Mouse (Mus musculus): ENCODE results near the gene Rnf157. TPM values are rescaled to one million over a fixed set of nuclear protein-coding genes. Genes with fewer than 3 reads are reported as not detected.

Rnf157 gene
- 20.8 and 23.2 TPM in 2 replicates for polyA plus RNA-seq (2014; fragmentation: Nextera tagmentation; extraction: Ambion mirVana)

GRCm38 (mm10) chr11:116412904-116413630 is at the start of gene Rnf157:
Rnf157 (minus strand) TSS chr11:116413032.
- H3K9ac ChIP-seq (ENCODE audit: low read length) = peak within 1 kb of the TSS; percentile 93
- DNase-seq (ENCODE audit: low spot score) (peak; percentile 86), ATAC-seq (ENCODE audit: insufficient number of reproducible peaks, low FRiP score, low TSS enrichment, low read depth) (peak; percentile 80)
- H3K36me3 ChIP-seq (ENCODE audit: control insufficient read depth, insufficient read depth, low read length) = no peaks in the 10 kb centered on the region
- no peaks in the 10 kb centered on the region for H3K27me3 ChIP-seq (ENCODE audit: control insufficient read depth, insufficient read depth, low read length)
- H3K9me3 ChIP-seq (ENCODE audit: control insufficient read depth, low read length) = no peaks in the 10 kb centered on the region
- peak within 1 kb of the TSS; percentile 69 for H3K4me3 ChIP-seq (ENCODE audit: low read depth, low read length)
- peak within 1 kb of the TSS; percentile 52 for H3K27ac ChIP-seq (replicated peaks; ENCODE audit: low read depth, low read length)
- peak within 1 kb of the TSS; percentile 100 for H3K4me2 ChIP-seq (ENCODE audit: low read depth, severe bottlenecking)
- H3K4me1 ChIP-seq (ENCODE audit: control insufficient read depth, insufficient read depth, low read length) = peaks cover 17% of the 10 kb centered on the region
- WGBS = 3% methylated on average over 61 of the region's 82 CpGs

- WGBS = 62% methylated on average over 4 of the region's 4 CpGs
- H3K9ac ChIP-seq (ENCODE audit: low read length) = no peak overlapping the region
- ATAC-seq (ENCODE audit: insufficient number of reproducible peaks, low FRiP score, low TSS enrichment, low read depth) = no peak
- DNase-seq (ENCODE audit: low spot score) = no peak
- no peaks in the 10 kb centered on the region for H3K27me3 ChIP-seq (ENCODE audit: control insufficient read depth, insufficient read depth, low read length)
- 0 out of 2 replicates have a peak, but pooled peaks cover 4% of the 10 kb centered on the region for H3K4me1 ChIP-seq (ENCODE audit: control insufficient read depth, insufficient read depth, low read length)
- H3K36me3 ChIP-seq (ENCODE audit: control insufficient read depth, insufficient read depth, low read length) = no peaks in the 10 kb centered on the region
- H3K27ac ChIP-seq (replicated peaks; ENCODE audit: low read depth, low read length) = no peak overlapping the region
- H3K9me3 ChIP-seq (ENCODE audit: control insufficient read depth, low read length) = no peaks in the 10 kb centered on the region
- H3K4me2 ChIP-seq (ENCODE audit: low read depth, severe bottlenecking) = no peak overlapping the region
- H3K4me3 ChIP-seq (ENCODE audit: low read depth, low read length) = no peak overlapping the region
Measured at GRCm38 (mm10) chr11:116459786-116460185, 47.0 kb upstream of the Rnf157 start.

DNA sequence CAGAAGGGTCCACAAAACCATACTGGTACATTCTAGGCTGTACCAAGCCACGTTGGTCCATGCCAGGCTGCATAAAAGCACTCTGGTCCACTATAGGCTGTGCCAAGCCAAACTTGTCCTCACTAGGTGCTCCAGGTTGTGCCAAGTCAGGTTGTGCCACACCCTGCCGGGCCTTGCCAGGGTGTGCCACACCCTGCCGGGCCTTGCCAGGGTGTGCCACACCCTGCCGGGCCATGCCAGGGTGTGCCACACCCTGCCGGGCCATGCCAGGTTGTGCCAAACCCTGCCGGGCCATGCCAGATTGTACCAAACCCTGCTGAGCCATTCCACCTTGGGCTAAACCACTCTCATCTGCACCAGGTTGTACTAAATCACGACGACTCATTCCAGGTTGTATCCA is 43.4 kb upstream of the Rnf157 start:
- 91% methylated on average over 8 of the region's 8 CpGs for WGBS
- no peak for ATAC-seq (ENCODE audit: insufficient number of reproducible peaks, low FRiP score, low TSS enrichment, low read depth)

GRCm38 (mm10) chr11:116453889-116454288 is 41.1 kb upstream of the Rnf157 start:
- Histone ChIP-seq H3K9me3 (ENCODE audit: control insufficient read depth, low read length) (no peaks in the 10 kb centered on the region; the same call in 1 of the 2 replicates), H3K4me2 (ENCODE audit: low read depth, severe bottlenecking) (no peak overlapping the region), H3K36me3 (ENCODE audit: control insufficient read depth, insufficient read depth, low read length) (no peaks in the 10 kb centered on the region), H3K9ac (ENCODE audit: low read length) (no peak overlapping the region), H3K4me3 (ENCODE audit: low read depth, low read length) (no peak overlapping the region), H3K27ac (replicated peaks; ENCODE audit: low read depth, low read length) (no peak overlapping the region), H3K27me3 (ENCODE audit: control insufficient read depth, insufficient read depth, low read length) (no peaks in the 10 kb centered on the region), H3K4me1 (ENCODE audit: control insufficient read depth, insufficient read depth, low read length) (no peaks in the 10 kb centered on the region)
- DNase-seq (ENCODE audit: low spot score) (no peak), ATAC-seq (ENCODE audit: insufficient number of reproducible peaks, low FRiP score, low TSS enrichment, low read depth) (no peak)
- WGBS = 92% methylated on average over 10 of the region's 10 CpGs

More for the DNA sequence above, 43.4 kb upstream of the Rnf157 start:
- no peak for DNase-seq (ENCODE audit: low spot score)
- Histone ChIP-seq H3K4me3 (ENCODE audit: low read depth, low read length) (no peak overlapping the region), H3K9ac (ENCODE audit: low read length) (no peak overlapping the region), H3K9me3 (ENCODE audit: control insufficient read depth, low read length) (no peaks in the 10 kb centered on the region), H3K36me3 (ENCODE audit: control insufficient read depth, insufficient read depth, low read length) (no peaks in the 10 kb centered on the region), H3K4me2 (ENCODE audit: low read depth, severe bottlenecking) (no peak overlapping the region), H3K4me1 (ENCODE audit: control insufficient read depth, insufficient read depth, low read length) (no peaks in the 10 kb centered on the region), H3K27ac (replicated peaks; ENCODE audit: low read depth, low read length) (no peak overlapping the region), H3K27me3 (ENCODE audit: control insufficient read depth, insufficient read depth, low read length) (no peaks in the 10 kb centered on the region)

DNA sequence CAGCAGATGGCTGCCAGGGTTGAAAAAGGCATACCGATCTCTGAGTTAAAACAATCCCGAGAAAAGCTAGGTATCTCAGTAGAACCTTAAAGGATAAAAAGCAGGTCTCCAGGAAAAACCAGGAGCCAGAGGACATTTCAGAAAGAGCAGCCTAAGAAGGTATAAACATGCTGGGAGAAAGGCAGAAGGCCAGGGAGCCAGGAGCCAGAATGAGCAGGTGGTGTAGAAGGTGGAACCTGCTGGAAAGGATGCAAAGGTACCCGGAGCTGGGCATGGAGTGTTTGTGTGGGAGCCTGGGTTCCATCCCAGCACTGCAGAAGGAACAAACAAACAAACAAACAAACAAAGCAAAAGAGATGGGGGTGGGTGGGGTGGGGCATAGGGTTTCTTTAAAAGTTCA is 36.5 kb upstream of the Rnf157 start:
- 93% methylated on average over 3 of the region's 3 CpGs for WGBS
- H3K27ac ChIP-seq (replicated peaks; ENCODE audit: low read depth, low read length) = no peak overlapping the region
- no peaks in the 10 kb centered on the region for H3K36me3 ChIP-seq (ENCODE audit: control insufficient read depth, insufficient read depth, low read length)
- ATAC-seq (ENCODE audit: insufficient number of reproducible peaks, low FRiP score, low TSS enrichment, low read depth) (no peak), DNase-seq (ENCODE audit: low spot score) (no peak)
- H3K4me1 ChIP-seq (ENCODE audit: control insufficient read depth, insufficient read depth, low read length) = no peaks in the 10 kb centered on the region
- no peaks in the 10 kb centered on the region; the same call in 1 of the 2 replicates for H3K9me3 ChIP-seq (ENCODE audit: control insufficient read depth, low read length)
- H3K9ac ChIP-seq (ENCODE audit: low read length) = no peak overlapping the region
- no peak overlapping the region for H3K4me2 ChIP-seq (ENCODE audit: low read depth, severe bottlenecking)
- peaks cover 11% of the 10 kb centered on the region for H3K27me3 ChIP-seq (ENCODE audit: control insufficient read depth, insufficient read depth, low read length)
- no peak overlapping the region for H3K4me3 ChIP-seq (ENCODE audit: low read depth, low read length)

DNA sequence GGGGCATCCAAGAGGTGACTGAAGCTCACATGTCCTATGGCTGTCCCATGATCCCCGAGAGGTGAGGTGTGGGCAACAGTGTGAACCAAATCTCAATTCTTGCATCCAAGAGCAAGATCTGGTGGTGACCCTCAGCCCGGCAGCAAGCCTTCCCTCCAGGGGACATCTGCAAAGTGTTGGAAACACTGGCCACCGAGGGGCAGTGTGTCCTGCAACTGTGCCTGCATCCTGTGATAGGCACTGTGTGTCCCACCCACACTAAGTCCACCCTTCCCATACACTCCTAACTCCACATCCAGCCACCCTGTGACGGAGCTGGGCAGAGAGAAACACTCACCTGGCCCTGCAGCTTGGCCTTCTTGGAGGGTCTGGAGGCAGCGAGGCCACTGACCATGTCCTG is 35.0 kb upstream of the Rnf157 start:
- ATAC-seq (ENCODE audit: insufficient number of reproducible peaks, low FRiP score, low TSS enrichment, low read depth) = no peak
- no peak overlapping the region for H3K9ac ChIP-seq (ENCODE audit: low read length)
- peaks cover 11% of the 10 kb centered on the region for H3K27me3 ChIP-seq (ENCODE audit: control insufficient read depth, insufficient read depth, low read length)
- H3K4me2 ChIP-seq (ENCODE audit: low read depth, severe bottlenecking) = no peak overlapping the region
- no peak overlapping the region for H3K4me3 ChIP-seq (ENCODE audit: low read depth, low read length)
- H3K9me3 ChIP-seq (ENCODE audit: control insufficient read depth, low read length) = no peaks in the 10 kb centered on the region; the same call in 1 of the 2 replicates
- no peaks in the 10 kb centered on the region for H3K36me3 ChIP-seq (ENCODE audit: control insufficient read depth, insufficient read depth, low read length)
- no peaks in the 10 kb centered on the region for H3K4me1 ChIP-seq (ENCODE audit: control insufficient read depth, insufficient read depth, low read length)
- DNase-seq (ENCODE audit: low spot score) = no peak
- H3K27ac ChIP-seq (replicated peaks; ENCODE audit: low read depth, low read length) = no peak overlapping the region
- WGBS = 71% methylated on average over 5 of the region's 5 CpGs

DNA sequence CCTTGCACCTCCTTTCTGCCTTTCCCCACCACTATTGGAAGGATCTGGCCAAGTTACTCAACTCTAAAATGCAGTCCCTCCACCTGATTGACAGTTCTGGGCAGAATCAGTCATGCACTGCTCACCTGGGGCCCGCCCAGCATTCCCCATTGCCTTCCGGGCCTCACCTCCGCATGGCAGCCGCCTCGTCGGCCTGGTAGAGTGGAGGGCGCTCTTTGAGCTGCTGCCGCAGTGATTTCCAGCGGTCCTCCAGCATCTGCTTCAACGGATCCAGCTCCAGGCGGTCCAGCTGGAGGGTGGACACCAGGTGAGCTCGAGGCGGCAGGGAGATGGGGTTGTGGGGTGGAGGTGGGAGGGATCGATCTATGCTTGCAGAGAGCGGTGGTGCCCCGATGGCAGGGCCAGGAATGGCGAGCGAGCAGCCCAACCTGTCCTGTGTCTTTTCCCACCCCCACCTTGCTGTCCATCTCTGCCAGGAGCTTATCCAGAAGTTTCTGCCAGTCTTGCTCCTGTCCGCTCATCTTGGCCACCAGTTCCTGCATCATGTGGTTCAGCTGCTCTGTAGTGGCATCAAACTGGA is 33.6 kb upstream of the Rnf157 start:
- Histone ChIP-seq H3K4me3 (ENCODE audit: low read depth, low read length) (no peak overlapping the region), H3K4me2 (ENCODE audit: low read depth, severe bottlenecking) (no peak overlapping the region), H3K9ac (ENCODE audit: low read length) (no peak overlapping the region), H3K27ac (replicated peaks; ENCODE audit: low read depth, low read length) (no peak overlapping the region), H3K4me1 (ENCODE audit: control insufficient read depth, insufficient read depth, low read length) (no peaks in the 10 kb centered on the region), H3K9me3 (ENCODE audit: control insufficient read depth, low read length) (no peaks in the 10 kb centered on the region; the same call in 1 of the 2 replicates), H3K27me3 (ENCODE audit: control insufficient read depth, insufficient read depth, low read length) (peaks cover 11% of the 10 kb centered on the region), H3K36me3 (ENCODE audit: control insufficient read depth, insufficient read depth, low read length) (no peaks in the 10 kb centered on the region)
- 11% methylated on average over 19 of the region's 19 CpGs for WGBS
- ATAC-seq (ENCODE audit: insufficient number of reproducible peaks, low FRiP score, low TSS enrichment, low read depth) (no peak), DNase-seq (ENCODE audit: low spot score) (no peak)

- Histone ChIP-seq H3K4me1 (ENCODE audit: control insufficient read depth, insufficient read depth, low read length) (no peaks in the 10 kb centered on the region), H3K4me2 (ENCODE audit: low read depth, severe bottlenecking) (no peak overlapping the region), H3K9me3 (ENCODE audit: control insufficient read depth, low read length) (no peaks in the 10 kb centered on the region; the same call in 1 of the 2 replicates), H3K9ac (ENCODE audit: low read length) (no peak overlapping the region), H3K27ac (replicated peaks; ENCODE audit: low read depth, low read length) (no peak overlapping the region), H3K4me3 (ENCODE audit: low read depth, low read length) (no peak overlapping the region), H3K36me3 (ENCODE audit: control insufficient read depth, insufficient read depth, low read length) (no peaks in the 10 kb centered on the region), H3K27me3 (ENCODE audit: control insufficient read depth, insufficient read depth, low read length) (peaks cover 11% of the 10 kb centered on the region)
- DNase-seq (ENCODE audit: low spot score) = peak; percentile 99
- ATAC-seq (ENCODE audit: insufficient number of reproducible peaks, low FRiP score, low TSS enrichment, low read depth) = peak; percentile 53
- 27% methylated on average over 16 of the region's 16 CpGs for whole genome bisulfite sequencing
Measured at GRCm38 (mm10) chr11:116445596-116446307, 32.9 kb upstream of the Rnf157 start.
